Mouse (Mus musculus) CH12.LX (cell line): ENCODE measurements around the gene Fryl. TPM values are rescaled to one million over a fixed set of nuclear protein-coding genes. Genes with fewer than 3 reads are reported as not detected.
A peak's percentile ranks its signal among the peaks of the same experiment; 100 is the strongest.

Experiments
- DNase-seq: peaks from one replicate; pipeline ENCODE4 v3.0.0-alpha.2; 2013; ENCODE audit errors: extremely low read depth
- H3K27ac ChIP-seq: 2 replicates; pipeline ENCODE4 v1.5.1; 2012; ENCODE audit warnings: low read depth, mild to moderate bottlenecking, control low read depth, moderate library complexity; ENCODE audit not compliant: insufficient read depth
- H3K27me3 ChIP-seq: replicated peaks from 2 replicates; pipeline ENCODE3; 2012; ENCODE audit warnings: inconsistent platforms
- H3K36me3 ChIP-seq, 2 experiments: replicated peaks in 1 of 2; 2 replicates each; pipeline versions ENCODE3 to v1.6.1; 2012; ENCODE audit warnings: inconsistent platforms in 1 of 2, low read length in 1 of 2, mild to moderate bottlenecking in 1 of 2, mixed read lengths in 1 of 2, moderate library complexity in 1 of 2; ENCODE audit not compliant: control insufficient read depth in 1 of 2, insufficient read depth in 1 of 2
- H3K4me1 ChIP-seq, 2 experiments: 2 replicates each; pipeline ENCODE4 v1.6.1; 2012; ENCODE audit warnings: inconsistent platforms in 1 of 2, moderate library complexity in 1 of 2; ENCODE audit not compliant: insufficient read depth in 2 of 2, control insufficient read depth in 1 of 2
- H3K4me2 ChIP-seq: 2 replicates; pipeline ENCODE4 v1.6.1; 2012; ENCODE audit warnings: low read depth, mild to moderate bottlenecking, control low read depth; ENCODE audit not compliant: poor library complexity, insufficient read depth, severe bottlenecking
- H3K4me3 ChIP-seq, 3 experiments: fragments of 150-350 bp in 1 of 3; sonication (generic) in 1 of 3; replicated peaks in 1 of 3; 2 replicates each; pipeline versions ENCODE3 to v1.5.1; 2011 to 2012; ENCODE audit warnings: low read depth in 2 of 3, low read length in 2 of 3, mild to moderate bottlenecking in 2 of 3, moderate library complexity in 2 of 3, control low read depth in 1 of 3, improper control_type of control experiment in 1 of 3, inconsistent platforms in 1 of 3, mixed read lengths in 1 of 3; ENCODE audit not compliant: poor library complexity in 1 of 3
- H3K79me2 ChIP-seq: replicated peaks from 2 replicates; pipeline ENCODE4 v1.6.1; 2012; ENCODE audit warnings: mild to moderate bottlenecking, moderate library complexity; ENCODE audit not compliant: control insufficient read depth, poor library complexity, insufficient read depth, severe bottlenecking; ENCODE audit errors: extremely low read depth
- H3K9ac ChIP-seq: 2 replicates; pipeline ENCODE4 v1.6.1; 2012; ENCODE audit warnings: low read depth, mild to moderate bottlenecking, control low read depth, moderate library complexity; ENCODE audit not compliant: insufficient read depth
- H3K9me3 ChIP-seq: replicated peaks from 2 replicates; pipeline ENCODE3; 2012; ENCODE audit warnings: low read length, inconsistent platforms, mixed read lengths
- BHLHE40 ChIP-seq: IDR thresholded peaks from 2 replicates; pipeline ENCODE4 v1.6.1; 2011; ENCODE audit warnings: mild to moderate bottlenecking, low read depth, low read length, improper control_type of control experiment
- CHD1 ChIP-seq: IDR thresholded peaks from 2 replicates; pipeline ENCODE4 v1.6.1; 2012; ENCODE audit warnings: low read depth, low read length, improper control_type of control experiment, inconsistent platforms
- CHD2 ChIP-seq: IDR thresholded peaks from 2 replicates; pipeline ENCODE4 v1.6.1; 2011; ENCODE audit warnings: low read length, improper control_type of control experiment
- ELF1 ChIP-seq: IDR thresholded peaks from 2 replicates; pipeline ENCODE4 v1.6.1; 2014; ENCODE audit warnings: low read depth, mild to moderate bottlenecking, inconsistent platforms, low read length, improper control_type of control experiment
- EP300 ChIP-seq: IDR thresholded peaks from 2 replicates; pipeline ENCODE4 v1.6.1; 2011; ENCODE audit warnings: low read length, improper control_type of control experiment
- ETS1 ChIP-seq: conservative IDR thresholded peaks from 2 replicates; pipeline ENCODE4 v1.6.1; 2012; ENCODE audit warnings: low read depth, mild to moderate bottlenecking, inconsistent platforms, low read length, improper control_type of control experiment, moderate library complexity
- HCFC1 ChIP-seq: IDR thresholded peaks from 2 replicates; pipeline ENCODE4 v1.6.1; 2012; ENCODE audit warnings: low read depth, mild to moderate bottlenecking, inconsistent platforms, low read length, improper control_type of control experiment
- IRF4 ChIP-seq: IDR thresholded peaks from 2 replicates; pipeline ENCODE4 v1.6.1; 2014; ENCODE audit warnings: low read depth, mild to moderate bottlenecking, inconsistent platforms, low read length, improper control_type of control experiment
- JUN ChIP-seq: IDR thresholded peaks from 2 replicates; pipeline ENCODE4 v1.6.1; 2011; ENCODE audit warnings: low read depth, mild to moderate bottlenecking, low read length, improper control_type of control experiment, moderate library complexity; ENCODE audit not compliant: insufficient read depth
- JUND ChIP-seq: conservative IDR thresholded peaks from 2 replicates; pipeline ENCODE4 v1.6.1; 2011; ENCODE audit warnings: low read depth, low read length, improper control_type of control experiment
- MAFK ChIP-seq: IDR thresholded peaks from 2 replicates; pipeline ENCODE4 v1.6.1; 2011; ENCODE audit warnings: low read length, improper control_type of control experiment; ENCODE audit not compliant: insufficient replicate concordance
- MAZ ChIP-seq: IDR thresholded peaks from 2 replicates; pipeline ENCODE4 v1.6.1; 2012; ENCODE audit warnings: low read depth, mild to moderate bottlenecking, inconsistent platforms, low read length, improper control_type of control experiment, moderate library complexity
- MEF2A ChIP-seq: IDR thresholded peaks from 2 replicates; pipeline ENCODE4 v1.6.1; 2014; ENCODE audit warnings: low read depth, mild to moderate bottlenecking, inconsistent platforms, low read length, improper control_type of control experiment, borderline replicate concordance
- MXI1 ChIP-seq: IDR thresholded peaks from 2 replicates; pipeline ENCODE4 v1.6.1; 2011; ENCODE audit warnings: mild to moderate bottlenecking, low read depth, low read length, improper control_type of control experiment
- NRF1 ChIP-seq: IDR thresholded peaks from 2 replicates; pipeline ENCODE4 v1.6.1; 2014; ENCODE audit warnings: low read depth, mild to moderate bottlenecking, inconsistent platforms, low read length, improper control_type of control experiment, moderate library complexity
- POLR2A ChIP-seq: IDR thresholded peaks from 2 replicates; pipeline ENCODE4 v1.6.1; 2011; ENCODE audit warnings: low read depth, mild to moderate bottlenecking, improper control_type of control experiment, low read length
- RCOR1 ChIP-seq: conservative IDR thresholded peaks from 2 replicates; pipeline ENCODE4 v1.6.1; 2012; ENCODE audit warnings: low read depth, mild to moderate bottlenecking, inconsistent platforms, low read length, improper control_type of control experiment
- SMC3 ChIP-seq: IDR thresholded peaks from 2 replicates; pipeline ENCODE4 v1.6.1; 2011; ENCODE audit warnings: low read depth, low read length, improper control_type of control experiment
- TBP ChIP-seq: conservative IDR thresholded peaks from 2 replicates; pipeline ENCODE4 v1.6.1; 2011; ENCODE audit warnings: low read depth, low read length, improper control_type of control experiment
- USF1 ChIP-seq: IDR thresholded peaks from 2 replicates; pipeline ENCODE4 v1.6.1; 2014; ENCODE audit warnings: low read depth, mild to moderate bottlenecking, inconsistent platforms, low read length, improper control_type of control experiment
- USF2 ChIP-seq: conservative IDR thresholded peaks from 2 replicates; pipeline ENCODE4 v1.6.1; 2011; ENCODE audit warnings: low read depth, low read length, improper control_type of control experiment
- ZC3H11A ChIP-seq: IDR thresholded peaks from 2 replicates; pipeline ENCODE4 v1.6.1; 2012; ENCODE audit warnings: low read depth, mild to moderate bottlenecking, inconsistent platforms, low read length, improper control_type of control experiment
- ZKSCAN1 ChIP-seq: IDR thresholded peaks from 2 replicates; pipeline ENCODE4 v1.6.1; 2012; ENCODE audit warnings: low read depth, inconsistent platforms, low read length, improper control_type of control experiment, borderline replicate concordance
- ZNF384 ChIP-seq: IDR thresholded peaks from 2 replicates; pipeline ENCODE4 v1.6.1; 2012; ENCODE audit warnings: low read depth, low read length, improper control_type of control experiment, inconsistent platforms
- dilution Hi-C: fragments of 300-500 bp; cut with MboI; formaldehyde crosslinking; loops from 2 replicates; pipeline ENCODE4 v1.14.3; 2020; ENCODE audit warnings: low sequenced_read_pairs; ENCODE audit not compliant: extremely low pct_unique_long_range_greater_than_20kb, extremely low pct_ligation_motif_present
- in situ Hi-C: fragments of 300-500 bp; cut with MboI; formaldehyde crosslinking; loops from 3 replicates; pipeline ENCODE4 v1.14.3; 2019; ENCODE audit warnings: low sequenced_read_pairs, low pct_ligation_motif_present, low pct_unique_long_range_greater_than_20kb, mixed read lengths
- polyA plus RNA-seq: library from polyadenylated mRNA; unstranded; fragments of >175 nt; gene quantifications from 2 replicates; pipeline ENCODE4 v1.2.1, GENCODE M21; 2012; ENCODE audit warnings: low read depth; ENCODE audit not compliant: insufficient read length
- total RNA-seq, 2 experiments: library from RNA; depleted of rRNA; stranded (reverse); fragments of 300-350 nt in 1 of 2; fragments of >200 nt in 1 of 2; gene quantifications; 2 replicates each; pipeline ENCODE4 v1.2.3; 2012 to 2014

Gene Fryl
- total and polyA plus RNA-seq, 3 experiments = 23.2 to 38.4 (median 31.3) TPM

GRCm38 (mm10) chr5:73280567-73280850 is 24.1 kb upstream of the Fryl start:
- H3K27ac ChIP-seq = no peak overlapping the region
- H3K36me3 ChIP-seq = no peaks in the 10 kb centered on the region
- in situ Hi-C loops (no loop called here), dilution Hi-C loops (no loop called here)
- no peaks in the 10 kb centered on the region for H3K79me2 ChIP-seq
- no peak overlapping the region for H3K9ac ChIP-seq
- peak overlapping the region; percentile 11; the same call in 1 of the 2 replicates for H3K4me2 ChIP-seq
- H3K9me3 ChIP-seq = no peaks in the 10 kb centered on the region
- H3K4me3 ChIP-seq = no peak overlapping the region
- no peaks in the 10 kb centered on the region for H3K27me3 ChIP-seq
- TF ChIP-seq TBP = no peak
- no peak for TF ChIP-seq ZC3H11A
- no peak for TF ChIP-seq USF1
- no peak for TF ChIP-seq RCOR1
- no peak for TF ChIP-seq EP300
- TF ChIP-seq MXI1 = no peak
- TF ChIP-seq ETS1 = no peak
- TF ChIP-seq JUND = no peak
- TF ChIP-seq JUN = no peak
- TF ChIP-seq POLR2A = no peak
- no peak for TF ChIP-seq ZKSCAN1
- TF ChIP-seq USF2 = no peak
- no peak for TF ChIP-seq MAZ
- TF ChIP-seq SMC3 = no peak
- no peak for TF ChIP-seq CHD2
- no peak; the same call in 1 of the 2 replicates for TF ChIP-seq BHLHE40
- no peak for TF ChIP-seq MAFK
- TF ChIP-seq NRF1 = no peak
- no peak for TF ChIP-seq MEF2A
- no peak for DNase-seq
- peaks cover 2 to 24% of the 10 kb centered on the region in 2 experiments; a peak in 3 of 4 replicates for H3K4me1 ChIP-seq

- TF ChIP-seq HCFC1 (peak; percentile 7; the same call in 1 of the 2 replicates), ZKSCAN1 (no peak), CHD1 (no peak), IRF4 (peak; percentile 64), CHD2 (no peak), ELF1 (no peak), MAZ (no peak), ZNF384 (no peak; the same call in 1 of the 2 replicates), EP300 (peak; percentile 67), MEF2A (peak; percentile 86), BHLHE40 (peak; percentile 71), MXI1 (no peak), JUN (no peak)
- TF ChIP-seq, all 38 proteins: peak for 5
- dilution Hi-C loops (no loop called here), in situ Hi-C loops (no loop called here)
- H3K4me1 ChIP-seq = peaks cover 2 to 24% of the 10 kb centered on the region in 2 experiments; a peak in 3 of 4 replicates
- no peaks in the 10 kb centered on the region for H3K27me3 ChIP-seq
- no peak overlapping the region for H3K27ac ChIP-seq
- no peaks in the 10 kb centered on the region for H3K36me3 ChIP-seq
- no peaks in the 10 kb centered on the region for H3K79me2 ChIP-seq
- peak overlapping the region; percentile 20 for H3K9ac ChIP-seq
- peak overlapping the region; percentile 11; the same call in 1 of the 2 replicates for H3K4me2 ChIP-seq
- no peak overlapping the region for H3K4me3 ChIP-seq
- no peaks in the 10 kb centered on the region for H3K9me3 ChIP-seq
- no peak for DNase-seq
These were observed 23.5 kb upstream of the Fryl start for GRCm38 (mm10) chr5:73279732-73280566.
